Mouse (Mus musculus) hindbrain, embryonic 15.5 days (tissue): Measurements from ENCODE around the gene Rpl36. TPM values are rescaled to one million over a fixed set of nuclear protein-coding genes. Genes with fewer than 3 reads are reported as not detected.
"Not testable (repeated sequence)": the region's sequence is repeated elsewhere in the genome, so short reads cannot be mapped to it uniquely, and the experiment has no call there.

Source experiments
- ATAC-seq: fragments of 200-750 bp; cut with Nextera tagmentation; 2 replicates; pipeline ENCODE4 v1.8.0; 2017; ENCODE audit warnings: low read depth, moderate number of reproducible peaks, moderate TSS enrichment; ENCODE audit not compliant: low FRiP score
- H3K27ac ChIP-seq: fragments of 300-500 bp; sonication (generic); replicated peaks from 2 replicates; pipeline ENCODE4 v1.5.1; 2015; ENCODE audit warnings: mild to moderate bottlenecking, inconsistent platforms
- H3K27me3 ChIP-seq: fragments of 300-500 bp; sonication (generic); 2 replicates; pipeline ENCODE4 v1.6.1; 2015; ENCODE audit warnings: control low read depth, inconsistent platforms
- H3K36me3 ChIP-seq: fragments of 300-500 bp; sonication (generic); 2 replicates; pipeline ENCODE4 v1.6.1; 2015; ENCODE audit warnings: control low read depth, inconsistent platforms
- H3K4me1 ChIP-seq: fragments of 300-500 bp; sonication (generic); replicated peaks from 2 replicates; pipeline ENCODE4 v1.6.1; 2015; ENCODE audit warnings: control low read depth, inconsistent platforms
- H3K4me2 ChIP-seq: fragments of 300-500 bp; sonication (generic); 2 replicates; pipeline ENCODE4 v1.6.1; 2015; ENCODE audit warnings: moderate library complexity, mild to moderate bottlenecking, inconsistent platforms
- H3K4me3 ChIP-seq: fragments of 300-500 bp; sonication (generic); 2 replicates; pipeline ENCODE4 v1.5.1; 2015; ENCODE audit warnings: mild to moderate bottlenecking, inconsistent platforms
- H3K9ac ChIP-seq: fragments of 300-500 bp; sonication (generic); 2 replicates; pipeline ENCODE4 v1.6.1; 2015; ENCODE audit warnings: inconsistent platforms
- H3K9me3 ChIP-seq: fragments of 300-500 bp; sonication (generic); 2 replicates; pipeline ENCODE4 v1.6.1; 2016; ENCODE audit warnings: control low read depth, inconsistent platforms
- WGBS: fragments of 180-500 bp; shearing (Covaris S2); methylation state at CpG from one replicate; pipeline ENCODE4 v1.1.7; 2015; 5-methylcytosine and 5-hydroxymethylcytosine counted together
- polyA plus RNA-seq: library from polyadenylated mRNA; unstranded; fragments of >200 nt; fragmentation: Nextera tagmentation; extraction: Ambion mirVana; gene quantifications from 2 replicates; pipeline ENCODE4 v1.2.1, GENCODE M21; 2015

Rpl36 gene
- polyA plus RNA-seq, 1 experiment from 2014 or later, result 939 TPM

DNA sequence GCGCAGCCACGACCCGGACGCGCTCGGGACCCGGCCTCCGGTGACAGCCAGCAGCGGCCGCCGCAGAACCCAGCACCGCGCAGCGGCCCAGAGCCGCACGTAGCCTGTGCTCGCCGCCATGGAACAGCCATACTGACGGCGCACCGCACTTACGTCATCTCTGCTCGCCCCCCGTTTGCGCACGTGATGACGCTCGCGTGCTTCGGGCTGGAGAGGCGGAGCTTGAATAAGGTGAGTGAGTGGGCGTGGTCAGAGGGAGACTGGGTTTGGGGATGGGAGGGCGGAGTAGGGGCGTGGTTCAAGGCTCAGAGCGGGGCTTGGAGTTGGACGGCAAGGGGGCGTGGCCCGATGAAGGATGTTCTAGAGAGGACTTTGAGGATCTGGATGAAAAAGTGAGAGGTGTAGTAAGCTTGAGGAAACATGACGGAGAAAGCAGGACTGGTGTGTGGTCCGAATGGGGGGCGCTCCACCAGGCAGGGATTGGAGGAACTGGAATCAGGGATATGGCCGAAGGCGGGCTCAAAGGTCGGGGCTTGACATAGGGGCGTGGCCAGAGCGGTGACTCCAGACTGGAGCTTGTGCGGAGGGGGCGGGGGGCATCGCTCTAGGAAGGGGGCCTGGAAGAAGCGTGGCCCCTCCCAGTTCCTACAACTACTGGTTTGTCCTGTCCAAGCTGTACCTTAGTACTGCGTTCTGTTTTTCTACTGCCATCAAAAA, 13.7 kb downstream of the Rpl36 start, which contains the start of gene Lonp1:
Gene Lonp1 (minus strand): TSS at position 134 of the 717 bp plus-strand sequence.
- Histone ChIP-seq H3K9ac (peak within 1 kb of the TSS; percentile 78), H3K4me3 (peak within 1 kb of the TSS; percentile 89), H3K4me1 (peaks cover 33% of the 10 kb centered on the region), H3K9me3 (no peaks in the 10 kb centered on the region), H3K4me2 (peak within 1 kb of the TSS; percentile 87), H3K27me3 (no peaks in the 10 kb centered on the region), H3K27ac (peak within 1 kb of the TSS; percentile 84), H3K36me3 (peaks cover 16% of the 10 kb centered on the region)
- ATAC-seq, result peak; percentile 93
- under 1% methylated on average over 48 of the region's 51 CpGs for WGBS

DNA sequence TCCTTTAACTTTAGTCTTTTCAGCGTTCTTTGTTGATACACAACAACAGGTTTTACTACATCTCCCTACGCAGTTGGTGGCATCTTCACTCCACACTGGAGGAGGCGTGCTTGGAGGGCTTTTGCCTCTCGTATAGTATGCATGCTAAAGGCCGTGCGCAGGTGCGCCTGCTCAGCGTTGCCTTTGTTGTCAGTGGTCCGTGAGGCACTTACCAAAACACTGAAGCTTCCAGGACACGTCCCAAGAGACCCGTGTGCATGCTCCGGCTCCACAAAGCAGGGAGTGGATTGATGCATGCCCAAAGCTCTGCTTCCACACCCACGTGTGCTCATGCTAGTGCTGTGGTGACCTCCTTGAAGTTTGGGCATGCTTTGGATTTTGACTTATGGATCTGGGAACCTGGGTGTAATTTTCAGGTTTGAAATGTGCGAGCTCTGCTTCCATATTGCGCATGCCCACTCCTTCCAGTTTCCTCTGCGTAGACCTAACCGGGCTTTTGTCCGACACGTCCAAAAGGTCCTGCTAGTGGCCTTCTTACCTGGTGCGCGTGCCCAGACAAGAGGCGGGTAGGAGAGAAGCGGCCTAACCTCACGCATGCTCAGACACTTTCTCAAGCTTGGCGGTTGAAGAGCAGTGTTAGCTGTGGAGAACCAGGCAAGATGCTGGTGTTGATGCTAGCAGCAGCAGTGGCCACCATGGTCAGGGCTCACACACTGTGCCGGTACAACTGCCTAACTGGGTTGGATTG, 14.5 kb downstream of the Rpl36 start, which contains the start of gene Catsperd:
Gene Catsperd (plus strand): TSS at position 614 of the 748 bp plus-strand sequence.
- Histone ChIP-seq H3K4me3 (peak within 1 kb of the TSS; percentile 89), H3K27me3 (no peaks in the 10 kb centered on the region), H3K36me3 (peaks cover 9% of the 10 kb centered on the region; the same call in 1 of the 2 replicates), H3K27ac (peak within 1 kb of the TSS; percentile 84), H3K9me3 (no peaks in the 10 kb centered on the region), H3K4me2 (peak within 1 kb of the TSS; percentile 87), H3K4me1 (peaks cover 33% of the 10 kb centered on the region), H3K9ac (peak within 1 kb of the TSS; percentile 34)
- WGBS, result 9% methylated on average over 26 of the region's 26 CpGs
- peak; percentile 56 for ATAC-seq

DNA sequence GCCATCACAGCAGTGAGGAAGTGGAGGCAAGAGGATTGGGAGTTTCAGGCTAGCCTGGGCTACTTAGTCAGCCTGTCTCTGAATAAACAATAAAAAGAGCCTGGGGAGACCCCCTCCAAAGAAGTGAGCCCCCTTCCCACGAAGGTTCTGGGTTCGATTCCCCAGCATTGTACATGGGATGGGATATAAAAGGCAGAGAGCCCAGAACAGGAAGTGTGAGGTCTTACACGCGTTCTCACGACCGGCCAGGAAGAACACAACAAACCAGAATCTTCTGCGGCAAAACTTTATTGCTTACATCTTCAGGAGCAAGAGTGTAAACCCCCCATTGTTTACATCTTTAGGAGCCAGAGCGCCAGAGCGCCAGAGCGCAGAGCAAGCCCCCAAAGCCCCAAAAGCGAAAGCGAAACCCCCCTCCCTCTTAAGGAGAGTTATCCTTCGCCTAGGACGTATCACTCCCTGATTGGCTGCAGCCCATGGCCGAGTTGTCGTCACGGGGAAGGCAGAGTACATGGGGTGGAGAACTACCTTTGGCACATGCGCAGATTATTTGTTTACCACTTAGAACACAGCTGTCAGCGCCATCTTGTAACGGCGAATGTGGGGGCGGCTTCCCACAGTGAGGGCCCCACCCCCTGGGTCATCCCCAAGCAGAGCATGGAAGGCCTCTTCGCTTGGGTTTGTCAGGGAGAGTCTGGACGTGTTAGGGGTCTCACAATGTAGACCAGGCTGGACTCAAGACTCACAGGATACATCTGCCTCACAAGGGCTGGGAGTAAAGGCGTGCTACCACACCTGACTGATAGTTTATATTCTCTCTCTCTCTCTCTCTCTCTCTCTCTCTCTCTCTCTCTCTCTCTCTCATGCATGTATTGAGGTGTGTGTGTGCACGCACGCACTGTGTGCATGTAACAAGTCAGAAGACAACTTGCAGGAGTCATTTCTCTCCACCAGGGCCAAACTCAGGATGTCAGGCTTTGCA, 16.9 kb downstream of the Rpl36 start:
- not testable (repeated sequence) for H3K4me3 ChIP-seq

GRCm38 (mm10) chr17:56631807-56632206, 18.6 kb downstream of the Rpl36 start:
- peaks cover 15% of the 10 kb centered on the region for H3K4me1 ChIP-seq
- H3K36me3 ChIP-seq, result no peaks in the 10 kb centered on the region
- no peak overlapping the region for H3K4me3 ChIP-seq
- no peak for ATAC-seq
- no peak overlapping the region for H3K4me2 ChIP-seq
- 55% methylated on average over 4 of the region's 4 CpGs for WGBS
- no peak overlapping the region for H3K27ac ChIP-seq
- H3K9ac ChIP-seq, result no peak overlapping the region
- no peaks in the 10 kb centered on the region for H3K27me3 ChIP-seq
- no peaks in the 10 kb centered on the region for H3K9me3 ChIP-seq

More for the DNA sequence above, 16.9 kb downstream of the Rpl36 start:
- H3K4me2 ChIP-seq, H3K27me3 ChIP-seq, ATAC-seq, H3K27ac ChIP-seq, H3K9ac ChIP-seq, H3K36me3 ChIP-seq, H3K9me3 ChIP-seq: not testable (repeated sequence)
- peaks cover 28% of the 10 kb centered on the region for H3K4me1 ChIP-seq
- 85% methylated on average over 27 of the region's 27 CpGs for WGBS

- Histone ChIP-seq H3K27me3 (no peaks in the 10 kb centered on the region), H3K4me3 (no peak overlapping the region), H3K27ac (no peak overlapping the region), H3K4me2 (no peak overlapping the region), H3K9me3 (no peaks in the 10 kb centered on the region), H3K9ac (no peak overlapping the region), H3K4me1 (no peaks in the 10 kb centered on the region), H3K36me3 (no peaks in the 10 kb centered on the region)
- 87% methylated on average over 6 of the region's 6 CpGs for WGBS
- ATAC-seq, result no peak
These were observed 20.8 kb downstream of the Rpl36 start for GRCm38 (mm10) chr17:56634023-56634422.

DNA sequence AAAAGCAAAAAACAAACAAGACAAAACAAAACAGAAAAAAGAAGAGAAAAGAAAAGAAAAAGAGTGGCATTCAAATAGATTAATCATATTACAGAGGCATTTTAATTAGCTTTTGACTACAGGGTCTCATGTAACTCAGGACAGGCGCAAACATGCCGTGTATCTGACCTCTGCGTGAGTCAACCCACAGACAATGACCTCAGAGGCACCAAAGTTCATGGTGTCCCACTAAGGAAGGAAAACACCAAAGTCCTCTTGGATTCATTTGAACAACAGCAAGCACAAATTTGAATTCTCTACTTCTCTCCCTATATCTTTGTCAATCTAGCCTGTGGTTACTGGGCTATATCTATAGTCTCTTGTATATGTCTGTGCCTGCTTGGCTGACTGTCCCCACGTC, 30.0 kb downstream of the Rpl36 start:
- no peak overlapping the region for H3K4me2 ChIP-seq
- H3K4me1 ChIP-seq, result no peaks in the 10 kb centered on the region
- ATAC-seq, result no peak
- no peaks in the 10 kb centered on the region for H3K27me3 ChIP-seq
- no peak overlapping the region for H3K9ac ChIP-seq
- H3K9me3 ChIP-seq, result no peaks in the 10 kb centered on the region
- no peak overlapping the region for H3K4me3 ChIP-seq
- no peak overlapping the region for H3K27ac ChIP-seq
- 82% methylated on average over 4 of the region's 4 CpGs for WGBS
- H3K36me3 ChIP-seq, result no peaks in the 10 kb centered on the region

DNA sequence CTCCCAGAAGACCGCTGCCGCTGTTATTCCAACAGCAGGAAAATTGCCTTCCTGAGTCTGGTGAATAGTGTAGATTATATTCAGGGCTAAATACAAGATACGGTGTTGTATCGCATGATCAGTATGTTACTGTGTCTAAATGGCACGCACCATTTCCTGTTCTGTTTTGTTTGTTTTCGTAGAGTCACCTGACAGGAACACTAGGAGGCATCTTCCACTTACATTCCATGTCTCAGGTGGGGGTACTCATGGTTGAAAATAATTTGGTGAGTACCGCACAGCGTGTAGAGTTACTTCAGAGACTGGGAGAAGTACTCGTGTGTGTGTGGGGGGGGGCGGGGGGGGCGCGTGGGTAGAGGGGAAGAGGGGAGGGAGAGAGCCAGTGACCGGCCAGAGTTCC, 34.3 kb downstream of the Rpl36 start:
- H3K9ac ChIP-seq, result no peak overlapping the region
- H3K27ac ChIP-seq, result no peak overlapping the region
- no peak overlapping the region for H3K4me2 ChIP-seq
- no peaks in the 10 kb centered on the region for H3K4me1 ChIP-seq
- H3K4me3 ChIP-seq, result no peak overlapping the region
- 77% methylated on average over 10 of the region's 13 CpGs for WGBS
- no peak for ATAC-seq
- H3K27me3 ChIP-seq, result no peaks in the 10 kb centered on the region
- no peaks in the 10 kb centered on the region for H3K36me3 ChIP-seq
- no peaks in the 10 kb centered on the region for H3K9me3 ChIP-seq

- H3K4me1 ChIP-seq, result no peaks in the 10 kb centered on the region
- WGBS, result 38% methylated on average over 10 of the region's 10 CpGs
- no peak for ATAC-seq
- H3K27me3 ChIP-seq, result no peaks in the 10 kb centered on the region
- no peak overlapping the region for H3K4me2 ChIP-seq
- no peak overlapping the region for H3K9ac ChIP-seq
- no peaks in the 10 kb centered on the region for H3K9me3 ChIP-seq
- no peak overlapping the region for H3K27ac ChIP-seq
- H3K4me3 ChIP-seq, result no peak overlapping the region
- no peaks in the 10 kb centered on the region for H3K36me3 ChIP-seq
These were observed 38.6 kb downstream of the Rpl36 start for GRCm38 (mm10) chr17:56651801-56652200.

GRCm38 (mm10) chr17:56654771-56655170, 41.6 kb downstream of the Rpl36 start:
- no peak for ATAC-seq
- Histone ChIP-seq H3K36me3 (no peaks in the 10 kb centered on the region), H3K27ac (no peak overlapping the region), H3K9me3 (no peaks in the 10 kb centered on the region), H3K4me1 (no peaks in the 10 kb centered on the region), H3K27me3 (no peaks in the 10 kb centered on the region), H3K4me2 (no peak overlapping the region), H3K4me3 (no peak overlapping the region), H3K9ac (no peak overlapping the region)
- WGBS, result 73% methylated on average over 2 of the region's 2 CpGs

- ATAC-seq, result no peak
- no peak overlapping the region for H3K9ac ChIP-seq
- no peak overlapping the region for H3K27ac ChIP-seq
- no peaks in the 10 kb centered on the region for H3K9me3 ChIP-seq
- H3K4me3 ChIP-seq, result no peak overlapping the region
- H3K4me2 ChIP-seq, result no peak overlapping the region
- no peaks in the 10 kb centered on the region for H3K36me3 ChIP-seq
- no peaks in the 10 kb centered on the region for H3K4me1 ChIP-seq
- H3K27me3 ChIP-seq, result no peaks in the 10 kb centered on the region
- 73% methylated on average over 3 of the region's 3 CpGs for WGBS
These were observed 42.1 kb downstream of the Rpl36 start for GRCm38 (mm10) chr17:56655311-56655710.

GRCm38 (mm10) chr17:56656171-56656570, 43.0 kb downstream of the Rpl36 start:
- H3K27me3 ChIP-seq, result no peaks in the 10 kb centered on the region
- ATAC-seq, result no peak
- no peaks in the 10 kb centered on the region for H3K9me3 ChIP-seq
- H3K36me3 ChIP-seq, result no peaks in the 10 kb centered on the region
- 83% methylated on average over 6 of the region's 6 CpGs for WGBS
- no peak overlapping the region for H3K9ac ChIP-seq
- no peak overlapping the region for H3K4me3 ChIP-seq
- H3K4me2 ChIP-seq, result no peak overlapping the region
- H3K27ac ChIP-seq, result no peak overlapping the region
- no peaks in the 10 kb centered on the region for H3K4me1 ChIP-seq
